Mouse (Mus musculus) E14TG2a.4 (cell line): ENCODE data around the gene Rpl12.

Experiments
- CTCF ChIP-seq: conservative IDR thresholded peaks from 2 replicates; pipeline ENCODE4 v1.5.1; 2014; ENCODE audit warnings: low read length
- NANOG ChIP-seq: IDR thresholded peaks from 2 replicates; pipeline ENCODE4 v1.6.1; 2014; ENCODE audit warnings: borderline replicate concordance, low read length, mixed read lengths
- POU5F1 ChIP-seq: IDR thresholded peaks from 2 replicates; pipeline ENCODE4 v1.6.1; 2014; ENCODE audit warnings: low read length, borderline replicate concordance

DNA sequence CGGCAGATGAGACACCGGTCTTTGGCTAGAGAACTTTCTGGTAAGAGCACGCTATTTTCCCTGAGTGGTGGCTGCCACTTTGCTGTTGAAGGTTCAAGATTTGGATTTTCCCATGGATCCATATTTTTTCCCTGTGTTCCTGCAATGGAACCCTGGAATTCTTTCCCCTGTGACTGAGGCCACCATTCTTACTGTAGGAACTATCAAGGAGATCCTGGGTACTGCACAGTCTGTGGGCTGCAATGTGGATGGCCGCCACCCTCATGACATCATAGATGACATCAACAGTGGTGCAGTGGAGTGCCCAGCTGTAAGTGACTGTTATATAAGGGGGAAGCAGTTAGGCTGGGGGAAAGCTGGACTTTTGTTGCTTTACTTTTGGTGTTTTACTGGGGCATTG lies 2.2 kb downstream of the Rpl12 start:
- TF ChIP-seq CTCF = no peak
- TF ChIP-seq NANOG = no peak
- TF ChIP-seq POU5F1 = no peak
